Mouse (Mus musculus): ENCODE data around the gene Gdf15. TPM values are rescaled to one million over a fixed set of nuclear protein-coding genes. Genes with fewer than 3 reads are reported as not detected.

Gdf15 gene
- polyA plus RNA-seq, 1 experiment, result 5.4 TPM

- Histone ChIP-seq H3K4me3 (replicated peaks; ENCODE audit: extremely low read depth, low read depth, low read length) (peak within 1 kb of the TSS; percentile 78), H3K4me1 (ENCODE audit: control insufficient read depth, insufficient read depth, low read length) (peaks cover 19% of the 10 kb centered on the region)
- peak; percentile 99 for DNase-seq
- WGBS, result under 1% methylated on average over 60 of the region's 60 CpGs
- peak; percentile 90; the same call in 1 of the 2 replicates for TF ChIP-seq POLR2A (IDR thresholded peaks at IDR 0.05; ENCODE audit: borderline replicate concordance, extremely low read depth, low read depth, low read length)
- peak; percentile 87 for TF ChIP-seq CTCF (IDR thresholded peaks at IDR 0.05; ENCODE audit: insufficient read depth, low read length)
Measured at GRCm38 (mm10) chr8:70673079-70673856, 41.0 kb upstream of the Gdf15 start, which contains the start of gene Lsm4. Lsm4 (plus strand) TSS chr8:70673248.

DNA sequence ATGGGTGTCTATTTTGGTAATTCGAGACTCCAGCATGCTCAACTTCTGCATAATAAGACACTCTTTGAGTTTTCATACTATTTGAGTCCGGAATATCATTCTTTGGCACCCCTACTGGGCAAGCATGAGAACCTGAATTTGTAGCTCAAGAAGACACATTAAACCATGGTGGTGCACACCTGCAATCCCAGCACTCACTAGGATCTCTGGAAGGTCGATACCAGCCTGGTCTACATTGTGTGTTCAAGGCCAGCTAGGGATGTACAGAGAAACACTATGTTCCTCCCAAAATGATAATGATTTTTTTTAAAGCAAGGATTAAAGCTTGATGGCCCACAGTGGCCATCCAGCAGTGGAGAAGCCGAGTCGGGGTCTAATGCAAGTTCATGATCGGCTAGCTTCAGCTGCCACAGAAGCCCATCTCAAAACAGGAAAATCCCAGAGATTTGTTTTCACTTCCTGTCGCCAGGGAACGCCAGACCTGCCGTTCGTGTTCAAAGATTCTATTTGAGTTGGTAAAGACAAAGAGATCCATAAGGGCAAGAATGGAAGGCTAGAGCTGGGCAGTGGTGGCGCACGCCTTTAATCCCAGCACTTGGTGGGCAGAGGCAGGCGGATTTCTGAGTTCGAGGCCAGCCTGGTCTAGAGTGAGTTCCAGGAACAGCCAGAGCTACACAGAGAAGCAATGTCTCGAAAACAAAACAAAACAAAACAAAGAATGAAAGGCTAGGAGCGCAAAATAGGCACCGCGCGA lies 40.2 kb upstream of the Gdf15 start:
- no peak for DNase-seq
- TF ChIP-seq POLR2A (IDR thresholded peaks at IDR 0.05; ENCODE audit: borderline replicate concordance, extremely low read depth, low read depth, low read length) (no peak), CTCF (IDR thresholded peaks at IDR 0.05; ENCODE audit: insufficient read depth, low read length) (no peak)
- Histone ChIP-seq H3K4me3 (replicated peaks; ENCODE audit: extremely low read depth, low read depth, low read length) (peak overlapping the region; percentile 34), H3K4me1 (ENCODE audit: control insufficient read depth, insufficient read depth, low read length) (peaks cover 19% of the 10 kb centered on the region)
- 31% methylated on average over 19 of the region's 19 CpGs for WGBS

- 71% methylated on average over 10 of the region's 10 CpGs for WGBS
- TF ChIP-seq POLR2A (IDR thresholded peaks at IDR 0.05; ENCODE audit: borderline replicate concordance, extremely low read depth, low read depth, low read length) (no peak), CTCF (IDR thresholded peaks at IDR 0.05; ENCODE audit: insufficient read depth, low read length) (no peak)
- no peak for DNase-seq
- H3K4me1 ChIP-seq (ENCODE audit: control insufficient read depth, insufficient read depth, low read length), result peaks cover 19% of the 10 kb centered on the region
- H3K4me3 ChIP-seq (replicated peaks; ENCODE audit: extremely low read depth, low read depth, low read length), result no peak overlapping the region
Measured at GRCm38 (mm10) chr8:70671615-70672324, 39.5 kb upstream of the Gdf15 start.

GRCm38 (mm10) chr8:70667071-70667470 lies 34.8 kb upstream of the Gdf15 start:
- WGBS, result 46% methylated on average over 5 of the region's 5 CpGs

DNA sequence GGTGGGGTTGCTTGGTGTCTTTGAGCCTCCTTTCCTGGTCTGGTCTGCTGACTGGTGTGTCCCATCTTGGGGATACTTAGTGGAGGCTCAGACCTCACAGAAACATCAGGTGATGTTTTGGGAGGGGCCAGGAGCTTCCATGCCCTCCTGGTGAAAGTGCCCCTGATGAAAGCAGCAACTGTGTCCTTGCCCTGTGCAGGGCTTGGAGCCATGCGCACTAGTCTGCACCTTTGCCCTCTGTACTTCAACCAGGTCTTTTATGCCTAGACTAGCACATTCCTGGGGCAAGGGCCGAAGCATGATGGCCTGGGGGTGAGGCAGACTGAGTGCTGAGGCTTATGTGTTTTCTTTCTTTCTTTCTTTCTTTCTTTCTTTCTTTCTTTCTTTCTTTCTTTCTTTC lies 33.3 kb upstream of the Gdf15 start:
- no peak for DNase-seq
- 79% methylated on average over 2 of the region's 2 CpGs for WGBS
- Histone ChIP-seq H3K4me1 (ENCODE audit: control insufficient read depth, insufficient read depth, low read length) (no peaks in the 10 kb centered on the region), H3K4me3 (replicated peaks; ENCODE audit: extremely low read depth, low read depth, low read length) (no peak overlapping the region)
- TF ChIP-seq POLR2A (IDR thresholded peaks at IDR 0.05; ENCODE audit: borderline replicate concordance, extremely low read depth, low read depth, low read length), result no peak
- no peak for TF ChIP-seq CTCF (IDR thresholded peaks at IDR 0.05; ENCODE audit: insufficient read depth, low read length)

More at GRCm38 (mm10) chr8:70667071-70667470, 34.8 kb upstream of the Gdf15 start:
- Histone ChIP-seq H3K4me1 (ENCODE audit: control insufficient read depth, insufficient read depth, low read length) (no peaks in the 10 kb centered on the region), H3K4me3 (replicated peaks; ENCODE audit: extremely low read depth, low read depth, low read length) (no peak overlapping the region)
- DNase-seq, result no peak
- TF ChIP-seq POLR2A (IDR thresholded peaks at IDR 0.05; ENCODE audit: borderline replicate concordance, extremely low read depth, low read depth, low read length), result no peak
- TF ChIP-seq CTCF (IDR thresholded peaks at IDR 0.05; ENCODE audit: insufficient read depth, low read length), result no peak

- H3K4me3 ChIP-seq (replicated peaks; ENCODE audit: extremely low read depth, low read depth, low read length), result no peak overlapping the region
- TF ChIP-seq POLR2A (IDR thresholded peaks at IDR 0.05; ENCODE audit: borderline replicate concordance, extremely low read depth, low read depth, low read length), result no peak
- no peak for TF ChIP-seq CTCF (IDR thresholded peaks at IDR 0.05; ENCODE audit: insufficient read depth, low read length)
- no peaks in the 10 kb centered on the region for H3K4me1 ChIP-seq (ENCODE audit: control insufficient read depth, insufficient read depth, low read length)
- no peak for DNase-seq
- WGBS, result 69% methylated on average over 3 of the region's 3 CpGs
Measured at GRCm38 (mm10) chr8:70664631-70665030, 32.4 kb upstream of the Gdf15 start.

GRCm38 (mm10) chr8:70663691-70664090 lies 31.4 kb upstream of the Gdf15 start:
- WGBS, result 47% methylated on average over 4 of the region's 4 CpGs

GRCm38 (mm10) chr8:70660273-70660725 lies 28.0 kb upstream of the Gdf15 start, which contains the start of gene Pgpep1:
Pgpep1 (minus strand) TSS chr8:70660388.
- Histone ChIP-seq H3K4me1 (ENCODE audit: control insufficient read depth, insufficient read depth, low read length) (peaks cover 3% of the 10 kb centered on the region), H3K4me3 (replicated peaks; ENCODE audit: extremely low read depth, low read depth, low read length) (peak within 1 kb of the TSS; percentile 91)
- DNase-seq, result no peak
- 5% methylated on average over 14 of the region's 14 CpGs for WGBS
- TF ChIP-seq POLR2A (IDR thresholded peaks at IDR 0.05; ENCODE audit: borderline replicate concordance, extremely low read depth, low read depth, low read length) (no peak), CTCF (IDR thresholded peaks at IDR 0.05; ENCODE audit: insufficient read depth, low read length) (no peak)

More at GRCm38 (mm10) chr8:70663691-70664090, 31.4 kb upstream of the Gdf15 start:
- DNase-seq, result no peak
- Histone ChIP-seq H3K4me1 (ENCODE audit: control insufficient read depth, insufficient read depth, low read length) (peaks cover under 1% of the 10 kb centered on the region), H3K4me3 (replicated peaks; ENCODE audit: extremely low read depth, low read depth, low read length) (no peak overlapping the region)
- no peak for TF ChIP-seq CTCF (IDR thresholded peaks at IDR 0.05; ENCODE audit: insufficient read depth, low read length)

Measured in lung, adult 2 months (tissue).